Mouse (Mus musculus): Measurements from ENCODE around the gene Syt15. TPM values are rescaled to one million over a fixed set of nuclear protein-coding genes. Genes with fewer than 3 reads are reported as not detected.
"Not testable (repeated sequence)": the region's sequence is repeated elsewhere in the genome, so short reads cannot be mapped to it uniquely, and the experiment has no call there.

The Syt15 gene
- polyA plus RNA-seq, 1 experiment from 2014 or later: 0.14 TPM

DNA sequence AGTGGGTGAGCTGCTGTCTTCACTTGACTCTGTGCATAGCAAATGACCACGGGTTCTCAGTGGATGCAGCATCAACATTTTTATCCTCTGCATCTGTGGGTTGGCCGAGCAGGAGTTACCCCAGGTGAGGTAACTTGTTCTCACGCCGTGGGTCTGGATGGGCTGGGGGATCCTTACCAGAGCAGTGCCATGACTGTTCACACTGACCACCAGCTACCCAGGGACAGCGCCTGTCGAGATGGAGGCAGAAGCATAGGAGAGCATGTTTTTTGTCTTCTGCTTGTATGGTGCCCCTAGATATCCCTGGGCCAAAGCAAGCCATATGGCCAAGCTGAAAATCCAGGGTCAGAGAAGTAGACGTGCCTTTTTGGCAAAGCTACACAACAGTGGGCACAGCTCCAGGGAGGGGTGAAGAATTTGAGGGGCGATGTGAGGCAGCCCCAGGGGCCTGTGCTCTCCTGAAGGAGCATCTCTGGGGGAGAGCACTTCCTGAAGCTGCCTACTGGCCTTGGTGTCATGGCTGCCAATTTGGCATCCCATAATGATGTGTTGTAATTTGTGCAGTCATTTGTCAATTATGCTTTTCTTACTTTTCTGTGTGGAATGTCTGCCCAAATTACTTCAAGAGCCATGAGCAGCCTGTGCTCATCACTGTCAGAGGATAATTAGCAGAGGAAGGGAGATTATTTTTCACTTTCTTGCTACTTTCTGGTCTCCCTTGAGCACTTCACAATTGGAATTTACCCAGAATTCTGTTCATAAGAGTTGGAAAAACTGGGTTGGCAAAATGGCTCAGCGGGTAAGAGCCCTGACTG, 13.7 kb downstream of the Syt15 start:
- Histone ChIP-seq H3K27ac (ENCODE audit: low read depth, low read length) (no peak overlapping the region), H3K4me3 (ENCODE audit: low read depth, low read length) (no peak overlapping the region), H3K4me1 (ENCODE audit: control insufficient read depth, insufficient read depth, low read length) (no peaks in the 10 kb centered on the region), H3K27me3 (replicated peaks; ENCODE audit: control insufficient read depth, insufficient read depth, low read length) (no peaks in the 10 kb centered on the region), H3K9me3 (replicated peaks; ENCODE audit: control insufficient read depth, low read length) (no peaks in the 10 kb centered on the region), H3K4me2 (ENCODE audit: low read length) (no peak overlapping the region), H3K36me3 (ENCODE audit: control insufficient read depth, insufficient read depth, low read length) (no peaks in the 10 kb centered on the region), H3K9ac (ENCODE audit: low read length) (no peak overlapping the region)
- whole genome bisulfite sequencing: 75% methylated on average over 9 of the region's 9 CpGs
- DNase-seq (ENCODE audit: low spot score): peak; percentile 39
- ATAC-seq: no peak

DNA sequence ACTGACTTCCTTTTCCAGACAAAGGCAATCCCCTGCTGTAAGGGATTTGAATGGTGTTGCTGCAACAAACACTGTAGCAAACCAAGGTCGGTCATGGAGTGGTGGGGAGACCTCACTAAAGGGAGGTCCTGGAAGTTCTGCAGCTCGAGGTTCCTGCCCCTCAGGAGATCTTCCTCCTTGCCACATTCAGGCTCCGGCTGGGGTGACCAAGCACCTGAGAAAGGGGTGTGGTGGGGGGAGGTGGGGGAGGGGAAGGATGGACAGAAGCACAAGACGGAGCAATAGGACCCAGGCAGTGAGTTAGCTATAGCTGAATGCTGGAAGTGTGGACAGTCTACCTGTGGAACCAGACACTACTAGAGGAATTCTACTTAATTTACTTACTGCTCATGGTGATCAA, 14.5 kb downstream of the Syt15 start:
- Histone ChIP-seq H3K4me3 (ENCODE audit: low read depth, low read length) (no peak overlapping the region), H3K4me2 (ENCODE audit: low read length) (no peak overlapping the region), H3K36me3 (ENCODE audit: control insufficient read depth, insufficient read depth, low read length) (no peaks in the 10 kb centered on the region), H3K9ac (ENCODE audit: low read length) (no peak overlapping the region), H3K27ac (ENCODE audit: low read depth, low read length) (no peak overlapping the region), H3K9me3 (replicated peaks; ENCODE audit: control insufficient read depth, low read length) (no peaks in the 10 kb centered on the region), H3K27me3 (replicated peaks; ENCODE audit: control insufficient read depth, insufficient read depth, low read length) (no peaks in the 10 kb centered on the region), H3K4me1 (ENCODE audit: control insufficient read depth, insufficient read depth, low read length) (no peaks in the 10 kb centered on the region)
- 64% methylated on average over 4 of the region's 4 CpGs for WGBS
- ATAC-seq: no peak
- no peak for DNase-seq (ENCODE audit: low spot score)

GRCm38 (mm10) chr14:34234630-34235380, 15.4 kb downstream of the Syt15 start:
- peak overlapping the region; percentile 47; the same call in 1 of the 2 replicates for H3K9ac ChIP-seq (ENCODE audit: low read length)
- ATAC-seq: peak; percentile 97
- 3% methylated on average over 16 of the region's 16 CpGs for WGBS

GRCm38 (mm10) chr14:34240263-34240662, 20.9 kb downstream of the Syt15 start:
- no peak for ATAC-seq
- Histone ChIP-seq H3K9me3 (replicated peaks; ENCODE audit: control insufficient read depth, low read length) (no peaks in the 10 kb centered on the region), H3K4me3 (ENCODE audit: low read depth, low read length) (no peak overlapping the region), H3K27ac (ENCODE audit: low read depth, low read length) (no peak overlapping the region), H3K4me2 (ENCODE audit: low read length) (no peak overlapping the region), H3K27me3 (replicated peaks; ENCODE audit: control insufficient read depth, insufficient read depth, low read length) (no peaks in the 10 kb centered on the region), H3K4me1 (ENCODE audit: control insufficient read depth, insufficient read depth, low read length) (no peaks in the 10 kb centered on the region), H3K36me3 (ENCODE audit: control insufficient read depth, insufficient read depth, low read length) (no peaks in the 10 kb centered on the region), H3K9ac (ENCODE audit: low read length) (no peak overlapping the region)
- DNase-seq (ENCODE audit: low spot score): no peak
- 92% methylated on average over 10 of the region's 10 CpGs for WGBS

More at GRCm38 (mm10) chr14:34234630-34235380, 15.4 kb downstream of the Syt15 start:
- Histone ChIP-seq H3K4me1 (ENCODE audit: control insufficient read depth, insufficient read depth, low read length) (no peaks in the 10 kb centered on the region), H3K27ac (ENCODE audit: low read depth, low read length) (no peak overlapping the region), H3K27me3 (replicated peaks; ENCODE audit: control insufficient read depth, insufficient read depth, low read length) (no peaks in the 10 kb centered on the region), H3K4me3 (ENCODE audit: low read depth, low read length) (peak overlapping the region; percentile 12), H3K9me3 (replicated peaks; ENCODE audit: control insufficient read depth, low read length) (no peaks in the 10 kb centered on the region), H3K4me2 (ENCODE audit: low read length) (peak overlapping the region; percentile 53), H3K36me3 (ENCODE audit: control insufficient read depth, insufficient read depth, low read length) (no peaks in the 10 kb centered on the region)
- DNase-seq (ENCODE audit: low spot score): peak; percentile 88

DNA sequence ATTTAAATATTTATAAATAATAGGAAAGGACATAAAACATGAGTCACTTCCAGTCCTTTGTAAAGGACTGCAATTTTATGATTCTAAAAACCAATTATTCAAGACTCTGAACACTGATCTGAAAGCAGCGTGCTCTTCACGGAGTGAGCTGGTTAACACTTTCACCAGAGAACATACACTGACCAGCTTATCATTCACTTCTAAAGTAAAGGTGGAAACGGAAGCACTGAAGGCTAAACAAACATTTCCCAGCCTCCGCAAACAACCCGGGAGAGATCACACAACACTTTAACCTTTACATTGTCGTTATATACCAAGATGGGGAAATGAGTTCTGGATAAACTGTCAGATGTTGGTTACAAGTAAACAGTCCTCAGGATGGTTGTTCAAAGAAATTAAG, 21.3 kb downstream of the Syt15 start:
- H3K27ac ChIP-seq (ENCODE audit: low read depth, low read length): no peak overlapping the region
- 94% methylated on average over 6 of the region's 6 CpGs for WGBS
- no peaks in the 10 kb centered on the region for H3K36me3 ChIP-seq (ENCODE audit: control insufficient read depth, insufficient read depth, low read length)
- H3K4me3 ChIP-seq (ENCODE audit: low read depth, low read length): no peak overlapping the region
- H3K9me3 ChIP-seq (replicated peaks; ENCODE audit: control insufficient read depth, low read length): no peaks in the 10 kb centered on the region
- no peak overlapping the region for H3K9ac ChIP-seq (ENCODE audit: low read length)
- no peaks in the 10 kb centered on the region for H3K4me1 ChIP-seq (ENCODE audit: control insufficient read depth, insufficient read depth, low read length)
- no peaks in the 10 kb centered on the region for H3K27me3 ChIP-seq (replicated peaks; ENCODE audit: control insufficient read depth, insufficient read depth, low read length)
- ATAC-seq: no peak
- H3K4me2 ChIP-seq (ENCODE audit: low read length): no peak overlapping the region
- no peak for DNase-seq (ENCODE audit: low spot score)

GRCm38 (mm10) chr14:34252470-34253145, 33.2 kb downstream of the Syt15 start:
- 76% methylated on average over 6 of the region's 6 CpGs for WGBS
- Histone ChIP-seq H3K4me3 (ENCODE audit: low read depth, low read length) (no peak overlapping the region), H3K4me1 (ENCODE audit: control insufficient read depth, insufficient read depth, low read length) (no peaks in the 10 kb centered on the region), H3K9me3 (replicated peaks; ENCODE audit: control insufficient read depth, low read length) (no peaks in the 10 kb centered on the region), H3K27ac (ENCODE audit: low read depth, low read length) (no peak overlapping the region), H3K27me3 (replicated peaks; ENCODE audit: control insufficient read depth, insufficient read depth, low read length) (no peaks in the 10 kb centered on the region), H3K9ac (ENCODE audit: low read length) (no peak overlapping the region), H3K36me3 (ENCODE audit: control insufficient read depth, insufficient read depth, low read length) (no peaks in the 10 kb centered on the region), H3K4me2 (ENCODE audit: low read length) (no peak overlapping the region)
- DNase-seq (ENCODE audit: low spot score) (no peak), ATAC-seq (no peak)

DNA sequence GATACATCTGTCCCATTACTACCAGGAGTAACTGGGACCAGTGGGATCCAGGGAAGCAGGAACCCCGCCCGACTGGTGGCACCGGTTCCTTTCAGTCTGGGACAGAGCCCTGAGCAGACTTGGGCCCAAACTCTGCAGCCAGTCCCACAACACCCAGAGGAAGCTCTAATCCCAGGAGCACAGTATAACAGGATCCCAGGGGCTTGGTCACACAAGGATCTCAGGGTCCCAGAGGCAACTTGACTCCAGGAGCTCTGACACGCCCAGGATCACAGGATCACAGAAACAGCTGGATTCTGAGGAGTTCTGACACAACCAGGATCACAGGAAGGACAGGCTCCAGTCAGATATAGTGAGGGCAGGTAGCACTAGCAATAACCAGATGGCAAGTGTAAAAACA, 33.9 kb downstream of the Syt15 start:
- Histone ChIP-seq H3K36me3 (ENCODE audit: control insufficient read depth, insufficient read depth, low read length) (no peaks in the 10 kb centered on the region), H3K4me3 (ENCODE audit: low read depth, low read length) (no peak overlapping the region)

DNA sequence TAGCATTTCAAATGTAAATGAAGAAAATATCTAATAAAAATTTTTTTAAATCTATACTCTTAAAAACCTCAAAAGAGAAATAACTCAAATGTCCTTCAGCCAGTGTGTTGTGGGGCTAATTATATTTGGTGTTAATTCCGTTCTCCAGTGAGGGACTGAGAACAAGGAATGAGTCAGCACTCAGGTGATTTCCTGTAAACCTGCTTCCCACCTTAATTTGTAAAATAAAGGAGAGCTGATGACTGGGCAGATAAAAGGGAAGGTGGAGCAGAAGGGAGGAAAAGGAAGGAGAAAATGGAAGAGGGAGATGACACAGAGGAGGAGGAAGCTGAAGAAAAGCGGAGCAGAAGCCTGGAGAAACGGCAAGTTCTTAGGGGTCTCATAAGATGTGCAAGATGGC, 39.1 kb downstream of the Syt15 start:
- not testable (repeated sequence) for ATAC-seq

More for the DNA sequence above, 33.9 kb downstream of the Syt15 start:
- Histone ChIP-seq H3K27me3 (replicated peaks; ENCODE audit: control insufficient read depth, insufficient read depth, low read length) (no peaks in the 10 kb centered on the region), H3K9me3 (replicated peaks; ENCODE audit: control insufficient read depth, low read length) (no peaks in the 10 kb centered on the region), H3K4me1 (ENCODE audit: control insufficient read depth, insufficient read depth, low read length) (no peaks in the 10 kb centered on the region), H3K27ac (ENCODE audit: low read depth, low read length) (no peak overlapping the region), H3K9ac (ENCODE audit: low read length) (no peak overlapping the region), H3K4me2 (ENCODE audit: low read length) (no peak overlapping the region)
- WGBS: 91% methylated on average over 4 of the region's 4 CpGs
- ATAC-seq (no peak), DNase-seq (ENCODE audit: low spot score) (no peak)

More for the DNA sequence above, 39.1 kb downstream of the Syt15 start:
- not testable (repeated sequence) for DNase-seq (ENCODE audit: low spot score); H3K36me3 ChIP-seq (ENCODE audit: control insufficient read depth, insufficient read depth, low read length); H3K27me3 ChIP-seq (replicated peaks; ENCODE audit: control insufficient read depth, insufficient read depth, low read length); H3K27ac ChIP-seq (ENCODE audit: low read depth, low read length); H3K4me1 ChIP-seq (ENCODE audit: control insufficient read depth, insufficient read depth, low read length); H3K9ac ChIP-seq (ENCODE audit: low read length); H3K9me3 ChIP-seq (replicated peaks; ENCODE audit: control insufficient read depth, low read length); H3K4me3 ChIP-seq (ENCODE audit: low read depth, low read length); H3K4me2 ChIP-seq (ENCODE audit: low read length)
- WGBS: 78% methylated on average over 3 of the region's 3 CpGs

Measured in forebrain, embryonic 14.5 days (tissue).